Mouse (Mus musculus) heart, adult 2 months (tissue): ENCODE data around the gene Usp19. TPM values are rescaled to one million over a fixed set of nuclear protein-coding genes. Genes with fewer than 3 reads are reported as not detected.

Experiments
- DNase-seq, 2 experiments: peaks; one replicate each; pipeline ENCODE4 v3.0.0; 2021
- H3K27ac ChIP-seq: fragments of 200-600 bp; 2 replicates; pipeline ENCODE4 v1.8.1; 2022
- H3K27me3 ChIP-seq: fragments of 200-500 bp; 2 replicates; pipeline ENCODE4 v1.6.1; 2012; ENCODE audit warnings: mild to moderate bottlenecking, low read length, inconsistent platforms, mixed read lengths; ENCODE audit not compliant: control insufficient read depth, insufficient read depth
- H3K36me3 ChIP-seq: fragments of 200-500 bp; 2 replicates; pipeline ENCODE4 v1.6.1; 2012; ENCODE audit warnings: low read length, inconsistent platforms; ENCODE audit not compliant: control insufficient read depth, insufficient read depth
- H3K4me1 ChIP-seq: fragments of 200-500 bp; 2 replicates; pipeline ENCODE4 v1.6.1; 2011; ENCODE audit warnings: low read length; ENCODE audit not compliant: control insufficient read depth, insufficient read depth
- H3K4me3 ChIP-seq: fragments of 200-600 bp; 2 replicates; pipeline ENCODE4 v1.8.1; 2022
- H3K79me2 ChIP-seq: fragments of 200-500 bp; replicated peaks from 2 replicates; pipeline ENCODE4 v1.6.1; 2012; ENCODE audit warnings: mild to moderate bottlenecking, inconsistent platforms, low read length, moderate library complexity, mixed read lengths; ENCODE audit not compliant: control insufficient read depth, insufficient read depth
- H3K9ac ChIP-seq: fragments of 200-500 bp; 2 replicates; pipeline ENCODE4 v1.6.1; 2012; ENCODE audit warnings: low read depth, mild to moderate bottlenecking, control low read depth, inconsistent platforms, low read length, mixed read lengths
- CTCF ChIP-seq: fragments of 200-600 bp; IDR thresholded peaks from 2 replicates; pipeline ENCODE4 v1.8.1; 2022; ENCODE audit warnings: antibody characterized with exemption, mild to moderate bottlenecking, moderate library complexity
- EP300 ChIP-seq: fragments of 200-500 bp; IDR thresholded peaks from 2 replicates; pipeline ENCODE4 v1.6.1; 2011; ENCODE audit warnings: low read depth, low read length, control low read depth; ENCODE audit not compliant: insufficient read depth
- POLR2A ChIP-seq: fragments of 200-500 bp; IDR thresholded peaks from 2 replicates; pipeline ENCODE4 v1.6.1; 2011; ENCODE audit warnings: mild to moderate bottlenecking, low read depth, low read length, control low read depth; ENCODE audit not compliant: insufficient read depth
- WGBS: fragments of 180-500 bp; shearing (Covaris S2); methylation state at CpG from one replicate; pipeline ENCODE4 v1.1.7; 2018; 5-methylcytosine and 5-hydroxymethylcytosine counted together
- intact Hi-C: fragments of 180-260 bp; cut with DNase I; formaldehyde crosslinking; loops from one replicate; pipeline ENCODE4 v1.15.1; 2025
- polyA plus RNA-seq: library from polyadenylated mRNA; depleted of rRNA; stranded (reverse); fragments of >200 nt; gene quantifications from 2 replicates; pipeline ENCODE4 v1.2.3, GENCODE M21; 2012
- total RNA-seq, 2 experiments: library from RNA; stranded (reverse); gene quantifications; 2 replicates each; pipeline ENCODE4 v1.2.3; 2021

Gene Usp19
- total and polyA plus RNA-seq, 3 experiments = 83.2 to 110 (median 91.9) TPM

DNA sequence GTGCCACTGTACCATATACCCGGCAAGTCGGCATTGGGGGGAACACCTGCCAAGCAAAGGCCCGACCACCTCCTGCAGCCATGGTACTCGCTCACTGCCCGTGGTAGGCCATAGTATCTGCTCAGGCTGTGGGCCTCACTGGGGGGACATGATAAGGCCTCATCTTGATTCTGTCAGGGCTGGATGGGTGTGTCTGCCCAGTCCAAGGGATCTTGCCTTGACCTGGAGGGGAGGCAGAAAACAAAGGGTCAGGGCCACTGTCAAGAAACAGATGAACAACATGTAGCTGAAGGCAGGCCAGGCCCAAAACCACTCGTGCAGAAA is 39.3 kb upstream of the Usp19 start:
- H3K4me3 ChIP-seq = no peak overlapping the region
- H3K27me3 ChIP-seq = no peaks in the 10 kb centered on the region
- no peaks in the 10 kb centered on the region for H3K36me3 ChIP-seq
- no peak overlapping the region for H3K27ac ChIP-seq
- TF ChIP-seq EP300 = no peak
- no peak for TF ChIP-seq CTCF
- no peak for TF ChIP-seq POLR2A
- intact Hi-C loops = loop anchor here (5.0 kb wide), 2 partner anchors 41 to 69 kb away; partner anchors contain the start of gene Usp19
- 0 out of 2 replicates have a peak, but pooled peaks cover 2% of the 10 kb centered on the region for H3K4me1 ChIP-seq
- H3K9ac ChIP-seq = no peak overlapping the region
- no peak for DNase-seq
- WGBS = 75% methylated on average over 6 of the region's 6 CpGs
- no peaks in the 10 kb centered on the region for H3K79me2 ChIP-seq

- no peak for DNase-seq
- Histone ChIP-seq H3K4me3 (peak overlapping the region; percentile 67), H3K79me2 (no peaks in the 10 kb centered on the region), H3K9ac (no peak overlapping the region; the same call in 1 of the 2 replicates), H3K27ac (no peak overlapping the region; the same call in 1 of the 2 replicates), H3K4me1 (0 out of 2 replicates have a peak, but pooled peaks cover 2% of the 10 kb centered on the region), H3K27me3 (no peaks in the 10 kb centered on the region), H3K36me3 (no peaks in the 10 kb centered on the region)
- whole genome bisulfite sequencing = 77% methylated on average over 6 of the region's 6 CpGs
- intact Hi-C loops = loop anchor here (5.0 kb wide), 2 partner anchors 41 to 69 kb away; partner anchors contain the start of gene Usp19
- no peak for TF ChIP-seq POLR2A
- no peak for TF ChIP-seq CTCF
- TF ChIP-seq EP300 = no peak
Measured at GRCm38 (mm10) chr9:108451519-108452160, 38.8 kb upstream of the Usp19 start.

- Histone ChIP-seq H3K9ac (peak overlapping the region; percentile 53), H3K36me3 (no peaks in the 10 kb centered on the region), H3K27ac (peak overlapping the region; percentile 43), H3K4me3 (peak overlapping the region; percentile 67), H3K79me2 (no peaks in the 10 kb centered on the region), H3K27me3 (no peaks in the 10 kb centered on the region), H3K4me1 (0 out of 2 replicates have a peak, but pooled peaks cover 2% of the 10 kb centered on the region)
- intact Hi-C loops = loop anchor here (5.0 kb wide), 2 partner anchors 40 to 70 kb away; partner anchors contain the start of gene Usp19
- WGBS = 1% methylated on average over 40 of the region's 40 CpGs
- DNase-seq = peak; percentile 85 to 90
- TF ChIP-seq EP300 (no peak), CTCF (peak; percentile 100), POLR2A (no peak)
Measured at GRCm38 (mm10) chr9:108452291-108452906, 38.0 kb upstream of the Usp19 start.

- 44% methylated on average over 6 of the region's 6 CpGs for WGBS
- H3K36me3 ChIP-seq = no peaks in the 10 kb centered on the region
- 0 out of 2 replicates have a peak, but pooled peaks cover 2% of the 10 kb centered on the region for H3K4me1 ChIP-seq
- H3K4me3 ChIP-seq = peak overlapping the region; percentile 67; the same call in 1 of the 2 replicates
- peak overlapping the region; percentile 43; the same call in 1 of the 2 replicates for H3K27ac ChIP-seq
- no peaks in the 10 kb centered on the region for H3K79me2 ChIP-seq
- TF ChIP-seq EP300 (no peak), CTCF (no peak), POLR2A (no peak)
- no peak overlapping the region for H3K9ac ChIP-seq
- H3K27me3 ChIP-seq = no peaks in the 10 kb centered on the region
- intact Hi-C loops = loop anchor here (5.0 kb wide), 2 partner anchors 39 to 71 kb away; partner anchors contain the start of gene Usp19
- DNase-seq = no peak
Measured at GRCm38 (mm10) chr9:108452911-108453310, 37.5 kb upstream of the Usp19 start.

GRCm38 (mm10) chr9:108453458-108453857 is 36.9 kb upstream of the Usp19 start:
- intact Hi-C loops = loop anchor here (5.0 kb wide), 2 partner anchors 39 to 71 kb away; partner anchors contain the start of gene Usp19
- no peak overlapping the region for H3K9ac ChIP-seq
- WGBS = 63% methylated on average over 4 of the region's 4 CpGs

GRCm38 (mm10) chr9:108454429-108454828 is 36.0 kb upstream of the Usp19 start:
- DNase-seq = no peak
- 86% methylated on average over 6 of the region's 6 CpGs for WGBS
- no peaks in the 10 kb centered on the region for H3K79me2 ChIP-seq
- H3K36me3 ChIP-seq = no peaks in the 10 kb centered on the region
- 0 out of 2 replicates have a peak, but pooled peaks cover 2% of the 10 kb centered on the region for H3K4me1 ChIP-seq
- TF ChIP-seq POLR2A (no peak), CTCF (no peak), EP300 (no peak)
- H3K9ac ChIP-seq = no peak overlapping the region
- no peak overlapping the region for H3K4me3 ChIP-seq
- intact Hi-C loops = loop anchor here (5.0 kb wide), 2 partner anchors 38 to 72 kb away; partner anchors contain the start of gene Usp19
- H3K27me3 ChIP-seq = no peaks in the 10 kb centered on the region
- H3K27ac ChIP-seq = no peak overlapping the region

More at GRCm38 (mm10) chr9:108453458-108453857, 36.9 kb upstream of the Usp19 start:
- Histone ChIP-seq H3K4me3 (no peak overlapping the region), H3K27me3 (no peaks in the 10 kb centered on the region), H3K79me2 (no peaks in the 10 kb centered on the region), H3K4me1 (0 out of 2 replicates have a peak, but pooled peaks cover 2% of the 10 kb centered on the region), H3K27ac (no peak overlapping the region), H3K36me3 (no peaks in the 10 kb centered on the region)
- no peak for DNase-seq
- TF ChIP-seq POLR2A = no peak
- TF ChIP-seq CTCF = no peak
- TF ChIP-seq EP300 = no peak
